Mouse (Mus musculus): ENCODE measurements around the gene Mast4. TPM values are rescaled to one million over a fixed set of nuclear protein-coding genes. Genes with fewer than 3 reads are reported as not detected.
A peak's percentile ranks its signal among the peaks of the same experiment; 100 is the strongest.

Mast4 gene
- polyA plus RNA-seq, 1 experiment from 2014 or later: 41.1 TPM

DNA sequence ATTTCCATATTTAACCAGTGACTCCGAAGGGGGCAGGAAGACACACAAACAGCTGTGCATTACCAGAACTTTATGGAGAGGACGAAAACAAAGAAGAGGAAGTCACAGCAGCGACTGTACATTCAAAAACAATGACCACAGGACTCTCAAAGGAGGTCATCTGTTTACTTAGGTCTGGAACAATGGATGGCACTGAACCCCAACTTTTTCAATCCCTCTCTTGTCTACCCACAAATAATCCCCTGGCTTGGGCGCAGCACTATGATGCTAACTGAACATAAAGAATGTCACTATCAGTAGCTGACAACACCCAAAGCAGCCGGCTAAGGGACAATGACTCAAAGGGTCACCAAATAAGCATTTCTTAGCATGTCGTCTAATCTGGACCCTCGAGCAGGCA, 238.8 kb downstream of the Mast4 start:
- 35% methylated on average over 7 of the region's 7 CpGs for WGBS

DNA sequence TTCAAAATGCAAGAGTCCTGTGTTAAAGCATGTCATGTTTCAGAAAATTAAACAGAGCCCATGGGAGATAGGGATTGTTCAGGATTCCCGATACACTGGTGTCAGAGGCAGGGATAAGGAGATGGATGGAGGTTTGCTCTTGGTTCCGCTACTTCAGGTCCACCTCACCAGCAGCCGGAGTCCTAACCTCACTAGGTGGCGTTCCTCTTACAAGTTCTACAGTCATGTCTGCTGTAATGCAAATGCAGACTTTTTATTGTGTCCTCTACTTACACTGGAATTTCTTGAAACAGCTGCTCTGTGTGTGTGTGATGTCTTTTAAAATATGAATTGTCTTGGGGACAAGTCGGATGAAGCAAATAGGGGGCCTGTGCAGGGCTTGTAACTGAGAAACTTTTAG, 239.7 kb downstream of the Mast4 start:
- Histone ChIP-seq H3K27me3 (replicated peaks) (0 out of 2 replicates have a peak, but pooled peaks cover 3% of the 10 kb centered on the region), H3K4me3 (no peak overlapping the region), H3K4me2 (no peak overlapping the region; the same call in 1 of the 2 replicates), H3K4me1 (peaks cover 17% of the 10 kb centered on the region), H3K36me3 (replicated peaks) (no peaks in the 10 kb centered on the region), H3K9ac (no peak overlapping the region), H3K9me3 (no peaks in the 10 kb centered on the region), H3K27ac (no peak overlapping the region)
- no peak for ATAC-seq (replicated peaks)
- WGBS: 68% methylated on average over 5 of the region's 5 CpGs

More for the DNA sequence above, 238.8 kb downstream of the Mast4 start:
- no peak overlapping the region for H3K9ac ChIP-seq
- no peak overlapping the region for H3K27ac ChIP-seq
- no peaks in the 10 kb centered on the region for H3K9me3 ChIP-seq
- H3K4me1 ChIP-seq: peaks cover 17% of the 10 kb centered on the region
- H3K4me3 ChIP-seq: peak overlapping the region; percentile 45
- ATAC-seq (replicated peaks): no peak
- H3K27me3 ChIP-seq (replicated peaks): 0 out of 2 replicates have a peak, but pooled peaks cover 3% of the 10 kb centered on the region
- H3K4me2 ChIP-seq: peak overlapping the region; percentile 79; the same call in 1 of the 2 replicates
- H3K36me3 ChIP-seq (replicated peaks): no peaks in the 10 kb centered on the region

DNA sequence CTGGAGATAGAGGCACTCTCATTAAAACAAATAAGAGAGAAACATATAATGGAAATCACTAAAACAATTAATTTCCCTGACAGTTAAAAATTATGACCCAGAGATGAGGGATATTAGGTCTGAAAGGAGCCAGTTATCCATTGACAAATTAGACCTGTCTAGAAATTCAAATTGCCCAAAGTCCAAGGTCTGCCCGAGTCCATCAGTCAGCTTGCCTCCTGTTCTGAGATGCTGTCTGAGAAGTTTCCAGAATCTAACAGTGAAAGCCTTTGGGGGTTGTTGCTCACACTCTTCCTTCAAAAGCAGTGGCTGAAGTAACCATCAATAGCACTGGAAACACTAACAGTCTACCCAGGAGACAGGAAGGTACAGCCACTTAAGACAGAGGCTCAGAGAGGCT, 240.6 kb downstream of the Mast4 start:
- 81% methylated on average over 1 of the region's 1 CpGs for WGBS
- no peak for ATAC-seq (replicated peaks)
- Histone ChIP-seq H3K9ac (no peak overlapping the region), H3K9me3 (no peaks in the 10 kb centered on the region), H3K4me1 (peaks cover 17% of the 10 kb centered on the region), H3K4me3 (no peak overlapping the region), H3K36me3 (replicated peaks) (no peaks in the 10 kb centered on the region), H3K4me2 (no peak overlapping the region), H3K27ac (no peak overlapping the region), H3K27me3 (replicated peaks) (0 out of 2 replicates have a peak, but pooled peaks cover 3% of the 10 kb centered on the region)

DNA sequence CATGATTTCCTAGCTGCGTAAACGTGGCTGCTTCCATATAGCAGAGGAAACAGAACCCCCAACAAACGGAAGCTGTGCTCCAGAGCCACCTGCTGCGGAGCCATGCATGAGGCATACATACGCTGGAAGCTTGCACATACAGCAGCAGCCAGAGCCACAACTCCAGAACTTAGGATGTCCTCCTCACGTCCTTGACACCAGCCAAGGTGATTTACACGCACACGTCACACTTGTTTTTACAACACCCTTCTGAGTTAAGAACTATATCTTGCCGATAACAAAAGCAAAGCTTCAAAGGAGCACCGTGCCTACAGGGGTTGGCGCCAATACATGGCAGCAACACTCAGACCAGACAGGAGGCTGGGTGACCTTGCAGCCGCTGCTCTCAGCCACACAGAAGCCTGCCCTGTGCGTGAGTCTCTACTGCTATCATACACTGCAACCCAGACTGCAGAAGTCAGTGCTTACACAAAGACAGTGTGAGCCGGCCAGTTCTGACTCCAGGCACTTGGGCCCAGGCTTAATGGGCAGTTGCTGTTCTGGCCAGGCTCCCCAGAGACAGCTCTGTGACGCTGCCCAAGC, 248.7 kb downstream of the Mast4 start:
- Histone ChIP-seq H3K36me3 (replicated peaks) (no peaks in the 10 kb centered on the region), H3K9me3 (no peaks in the 10 kb centered on the region), H3K27me3 (replicated peaks) (no peaks in the 10 kb centered on the region; the same call in 1 of the 2 replicates), H3K9ac (no peak overlapping the region), H3K4me2 (no peak overlapping the region), H3K27ac (no peak overlapping the region), H3K4me3 (no peak overlapping the region), H3K4me1 (no peaks in the 10 kb centered on the region)
- WGBS: 81% methylated on average over 15 of the region's 15 CpGs
- ATAC-seq (replicated peaks): peak; percentile 65

DNA sequence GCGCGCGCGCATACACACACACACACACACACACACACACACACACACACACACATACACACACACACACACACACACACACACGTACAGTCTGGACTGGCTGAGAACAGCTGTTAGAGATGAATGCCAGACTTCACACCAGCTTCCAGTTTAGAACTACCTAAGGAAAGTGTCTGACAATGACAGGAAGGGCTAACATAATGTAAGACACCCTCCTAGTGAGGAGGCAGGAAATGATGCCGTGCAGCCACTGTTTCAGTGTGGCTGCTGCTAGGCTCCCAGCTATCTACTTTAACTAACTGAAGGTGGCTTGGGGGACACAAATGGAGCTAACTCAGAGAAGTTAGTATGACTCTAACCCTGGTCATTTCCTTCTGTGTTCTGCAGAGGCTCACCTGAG, 251.4 kb downstream of the Mast4 start:
- Histone ChIP-seq H3K4me1 (no peaks in the 10 kb centered on the region), H3K4me2 (no peak overlapping the region), H3K27me3 (replicated peaks) (no peaks in the 10 kb centered on the region; the same call in 1 of the 2 replicates), H3K36me3 (replicated peaks) (no peaks in the 10 kb centered on the region), H3K4me3 (no peak overlapping the region), H3K9ac (no peak overlapping the region), H3K27ac (no peak overlapping the region), H3K9me3 (no peaks in the 10 kb centered on the region)
- WGBS: 95% methylated on average over 2 of the region's 6 CpGs
- ATAC-seq (replicated peaks): no peak

DNA sequence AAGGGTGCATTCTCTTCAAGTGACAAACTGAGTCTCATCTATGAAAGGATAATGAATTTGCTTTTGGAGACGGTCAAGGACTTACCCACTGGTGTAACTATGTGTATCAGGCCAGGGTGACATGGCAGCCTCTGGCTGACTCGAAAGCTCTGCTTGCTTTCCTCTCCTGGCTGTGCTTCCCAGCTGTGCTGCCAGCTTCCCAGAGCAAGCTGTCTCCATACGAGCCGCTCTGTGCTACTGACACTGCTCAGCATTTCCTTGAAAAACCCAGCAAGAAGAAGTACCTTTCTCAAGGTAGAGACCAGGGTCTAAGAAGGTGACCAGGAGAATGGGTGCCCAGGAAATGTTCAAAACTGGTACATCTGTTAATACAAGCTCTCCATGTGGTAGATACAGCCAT, 254.5 kb downstream of the Mast4 start:
- H3K4me1 ChIP-seq: no peaks in the 10 kb centered on the region
- no peak overlapping the region for H3K4me3 ChIP-seq
- H3K27ac ChIP-seq: no peak overlapping the region
- no peaks in the 10 kb centered on the region for H3K9me3 ChIP-seq
- no peak overlapping the region for H3K9ac ChIP-seq
- H3K4me2 ChIP-seq: no peak overlapping the region
- no peaks in the 10 kb centered on the region for H3K27me3 ChIP-seq (replicated peaks)
- 73% methylated on average over 4 of the region's 4 CpGs for WGBS
- no peak for ATAC-seq (replicated peaks)
- H3K36me3 ChIP-seq (replicated peaks): no peaks in the 10 kb centered on the region

DNA sequence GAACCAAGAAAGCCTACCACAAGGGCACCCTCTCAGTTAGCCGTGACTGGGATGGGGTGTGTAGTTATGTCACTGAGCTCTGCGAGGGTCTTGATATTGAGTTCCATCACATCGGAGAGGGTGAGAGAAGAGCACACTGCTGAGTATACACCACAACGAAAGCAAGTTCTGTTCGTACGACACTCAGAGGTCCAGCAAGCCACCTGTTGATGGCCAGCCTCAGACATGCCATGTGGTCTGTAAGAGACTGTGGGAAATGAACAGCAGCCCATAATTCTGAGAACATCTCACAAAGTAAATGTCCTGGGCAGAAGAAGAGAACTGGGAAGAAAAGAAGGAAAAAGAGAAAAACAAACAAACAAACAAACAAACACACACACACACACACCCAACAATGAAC, 255.5 kb downstream of the Mast4 start:
- Histone ChIP-seq H3K27ac (no peak overlapping the region), H3K4me3 (no peak overlapping the region), H3K36me3 (replicated peaks) (no peaks in the 10 kb centered on the region), H3K4me2 (no peak overlapping the region), H3K27me3 (replicated peaks) (no peaks in the 10 kb centered on the region), H3K4me1 (no peaks in the 10 kb centered on the region), H3K9ac (no peak overlapping the region), H3K9me3 (no peaks in the 10 kb centered on the region)
- WGBS: 97% methylated on average over 6 of the region's 6 CpGs
- no peak for ATAC-seq (replicated peaks)

DNA sequence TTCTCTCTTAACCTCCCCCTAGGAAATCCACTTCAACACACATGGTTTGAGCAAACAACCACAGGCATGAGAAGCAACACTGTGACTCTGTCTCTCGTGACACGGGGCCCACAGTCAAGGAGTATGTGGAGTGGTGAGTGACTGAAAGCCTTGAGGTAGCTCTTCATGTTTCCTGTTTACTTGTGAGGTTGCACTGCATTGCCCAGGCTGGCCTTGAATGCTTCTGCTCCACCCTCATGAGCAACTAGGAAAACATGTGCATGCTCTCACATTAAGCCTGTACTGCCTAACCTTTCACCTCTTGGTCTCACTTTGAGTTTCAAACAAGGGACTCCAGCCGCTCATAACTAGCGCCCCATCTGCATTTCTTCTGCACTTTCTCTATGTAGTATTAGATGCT, 260.8 kb downstream of the Mast4 start:
- Histone ChIP-seq H3K27ac (no peak overlapping the region), H3K4me3 (no peak overlapping the region), H3K27me3 (replicated peaks) (no peaks in the 10 kb centered on the region), H3K36me3 (replicated peaks) (no peaks in the 10 kb centered on the region), H3K9me3 (no peaks in the 10 kb centered on the region), H3K9ac (no peak overlapping the region), H3K4me1 (no peaks in the 10 kb centered on the region), H3K4me2 (no peak overlapping the region)
- no peak for ATAC-seq (replicated peaks)
- WGBS: 91% methylated on average over 4 of the region's 4 CpGs

DNA sequence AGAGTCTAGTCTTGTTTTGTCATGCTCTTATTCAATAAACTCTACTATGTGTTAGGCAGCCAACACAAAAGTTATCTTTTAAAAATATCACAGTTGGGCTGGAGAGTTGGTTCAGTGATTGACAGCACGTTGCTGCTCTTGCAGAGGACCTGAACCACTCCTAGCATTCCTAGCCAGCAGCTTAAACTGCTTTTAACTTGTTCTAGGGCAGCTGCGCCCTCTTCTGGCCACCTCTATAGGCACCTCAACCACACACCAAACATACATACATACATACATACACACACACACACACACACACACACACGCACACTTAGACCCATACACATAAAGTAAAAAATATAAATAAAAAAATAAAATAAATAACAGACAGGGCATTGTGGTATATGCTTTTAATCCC, 262.5 kb downstream of the Mast4 start:
- H3K4me2 ChIP-seq: no peak overlapping the region
- H3K9ac ChIP-seq: no peak overlapping the region
- no peaks in the 10 kb centered on the region; the same call in 1 of the 2 replicates for H3K4me1 ChIP-seq
- no peaks in the 10 kb centered on the region for H3K9me3 ChIP-seq
- H3K27me3 ChIP-seq (replicated peaks): no peaks in the 10 kb centered on the region
- no peaks in the 10 kb centered on the region for H3K36me3 ChIP-seq (replicated peaks)
- no peak overlapping the region for H3K4me3 ChIP-seq
- H3K27ac ChIP-seq: no peak overlapping the region
- ATAC-seq (replicated peaks): no peak
- 88% methylated on average over 3 of the region's 3 CpGs for WGBS

DNA sequence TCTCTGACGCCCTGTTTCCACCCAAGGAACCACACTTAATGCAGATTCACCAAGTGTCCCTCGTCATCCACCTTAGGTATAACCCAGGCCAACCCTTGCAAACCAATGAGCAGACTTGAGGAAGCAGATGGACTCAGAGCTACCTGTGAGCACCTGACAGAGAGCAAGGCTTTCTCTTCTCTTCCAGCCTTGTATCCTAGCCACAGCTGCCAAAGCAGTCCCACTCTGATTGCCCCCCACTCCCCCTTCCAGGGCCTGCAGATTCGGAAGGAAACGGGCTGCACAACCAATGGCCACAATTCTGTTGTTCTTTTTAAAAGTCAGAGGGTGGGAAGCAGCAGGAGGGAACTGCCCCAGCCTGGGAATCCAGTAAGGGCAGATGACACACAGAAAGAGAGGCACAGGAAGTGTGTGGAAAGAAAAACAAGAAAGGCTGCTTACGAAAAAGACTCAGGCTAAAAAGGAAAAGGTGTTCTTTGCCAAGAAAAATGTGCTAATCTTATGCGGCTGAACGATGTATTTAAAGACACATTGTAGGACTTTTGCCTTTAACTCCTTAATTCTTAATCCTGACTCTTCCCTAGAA, 266.6 kb downstream of the Mast4 start:
- WGBS: 30% methylated on average over 7 of the region's 7 CpGs
- H3K4me1 ChIP-seq: peaks cover 7% of the 10 kb centered on the region; the same call in 1 of the 2 replicates
- H3K36me3 ChIP-seq (replicated peaks): no peaks in the 10 kb centered on the region
- no peak overlapping the region for H3K4me2 ChIP-seq
- H3K27me3 ChIP-seq (replicated peaks): no peaks in the 10 kb centered on the region
- H3K9ac ChIP-seq: no peak overlapping the region
- H3K4me3 ChIP-seq: no peak overlapping the region
- no peaks in the 10 kb centered on the region for H3K9me3 ChIP-seq
- ATAC-seq (replicated peaks): no peak
- no peak overlapping the region for H3K27ac ChIP-seq

DNA sequence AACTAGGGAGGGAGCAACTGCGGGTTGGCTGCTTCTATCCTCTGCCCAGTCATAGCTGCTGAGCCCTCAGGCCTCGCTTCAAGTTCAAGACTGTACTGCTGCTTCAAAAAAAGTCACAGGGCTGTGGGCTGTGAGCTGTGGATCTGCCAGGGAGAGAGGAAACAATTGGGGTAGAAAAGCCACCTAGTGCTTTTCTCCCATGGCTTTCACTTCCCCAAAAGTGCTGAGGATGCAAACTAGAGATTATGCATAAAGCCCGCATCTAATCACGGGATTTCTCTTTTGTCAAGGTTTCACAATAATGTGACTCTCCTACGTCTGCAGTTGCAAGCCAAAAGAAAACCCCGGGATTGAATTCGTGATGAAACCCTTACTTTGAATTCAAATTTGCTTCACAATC, 268.9 kb downstream of the Mast4 start:
- no peaks in the 10 kb centered on the region for H3K9me3 ChIP-seq
- H3K4me3 ChIP-seq: no peak overlapping the region
- peaks cover 7% of the 10 kb centered on the region; the same call in 1 of the 2 replicates for H3K4me1 ChIP-seq
- 27% methylated on average over 7 of the region's 7 CpGs for WGBS
- H3K4me2 ChIP-seq: no peak overlapping the region
- H3K9ac ChIP-seq: no peak overlapping the region
- H3K27me3 ChIP-seq (replicated peaks): no peaks in the 10 kb centered on the region
- ATAC-seq (replicated peaks): no peak
- no peak overlapping the region for H3K27ac ChIP-seq
- no peaks in the 10 kb centered on the region for H3K36me3 ChIP-seq (replicated peaks)

DNA sequence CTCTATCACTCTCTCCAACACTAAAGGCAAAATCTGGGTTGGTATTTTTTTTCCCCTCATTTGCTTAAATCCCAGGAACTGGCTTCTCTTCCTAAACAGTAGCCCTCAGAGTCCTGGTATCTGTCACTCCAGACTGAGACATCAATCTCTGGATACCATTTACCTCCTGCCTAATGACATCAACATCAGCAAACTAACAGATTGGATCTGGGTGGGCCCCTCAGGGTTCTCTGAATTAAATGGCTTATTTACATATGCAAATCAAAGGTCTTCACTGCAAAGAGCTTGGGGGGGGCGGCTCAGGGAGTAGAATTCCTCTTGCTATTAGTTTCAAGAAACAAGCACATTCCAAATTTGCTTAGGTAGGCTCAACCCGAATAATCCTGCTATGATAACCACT, 272.6 kb downstream of the Mast4 start:
- Histone ChIP-seq H3K4me1 (0 out of 2 replicates have a peak, but pooled peaks cover 7% of the 10 kb centered on the region), H3K27ac (no peak overlapping the region), H3K9me3 (no peaks in the 10 kb centered on the region), H3K9ac (no peak overlapping the region), H3K4me2 (no peak overlapping the region), H3K27me3 (replicated peaks) (no peaks in the 10 kb centered on the region), H3K36me3 (replicated peaks) (no peaks in the 10 kb centered on the region), H3K4me3 (no peak overlapping the region)
- ATAC-seq (replicated peaks): no peak
- 72% methylated on average over 2 of the region's 2 CpGs for WGBS
